Mouse (Mus musculus): ENCODE measurements around the gene Hcar1.

The Hcar1 gene

GRCm38 (mm10) chr5:123862374-123863350 is 17.2 kb downstream of the Hcar1 start:
- DNase-seq = no peak

DNA sequence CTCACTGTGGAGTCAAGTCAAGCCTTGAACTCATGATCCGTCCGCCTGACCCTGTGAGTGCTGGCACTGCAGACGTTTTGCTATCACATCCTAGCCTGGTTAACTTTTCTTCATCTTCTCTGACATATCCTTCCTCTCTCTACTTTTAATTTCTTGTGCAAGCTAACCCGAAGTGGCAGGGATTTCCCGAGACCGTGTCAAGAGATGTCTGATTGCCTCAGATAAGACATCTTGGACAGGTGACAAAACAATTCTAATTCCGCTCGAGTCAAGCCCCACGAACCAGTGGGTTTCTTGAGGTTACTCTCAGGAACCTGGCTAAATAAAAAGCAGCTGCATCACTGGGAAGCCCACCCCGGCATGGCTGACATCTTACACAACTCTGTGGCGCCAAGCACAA is 21.0 kb downstream of the Hcar1 start:
- DNase-seq = no peak

DNA sequence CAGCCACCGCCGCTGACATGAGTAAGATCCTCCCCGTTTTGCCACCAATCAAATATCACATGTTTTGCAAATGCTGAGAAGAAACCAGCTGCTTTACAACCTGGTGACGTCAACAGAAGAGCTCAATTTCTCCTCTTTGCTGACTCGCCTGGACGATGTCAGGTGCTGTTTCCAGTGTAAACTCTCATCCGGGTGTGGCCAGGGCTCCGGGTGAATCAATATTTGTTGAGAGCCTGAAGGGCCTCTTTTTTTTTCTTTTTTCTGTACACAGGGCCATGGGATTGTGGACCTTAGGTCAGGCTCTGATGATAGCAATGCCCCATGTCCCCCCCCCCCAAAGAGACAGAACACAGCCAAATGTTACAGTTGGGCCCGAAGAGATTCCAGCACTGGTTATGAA is 25.3 kb downstream of the Hcar1 start:
- DNase-seq = no peak

DNA sequence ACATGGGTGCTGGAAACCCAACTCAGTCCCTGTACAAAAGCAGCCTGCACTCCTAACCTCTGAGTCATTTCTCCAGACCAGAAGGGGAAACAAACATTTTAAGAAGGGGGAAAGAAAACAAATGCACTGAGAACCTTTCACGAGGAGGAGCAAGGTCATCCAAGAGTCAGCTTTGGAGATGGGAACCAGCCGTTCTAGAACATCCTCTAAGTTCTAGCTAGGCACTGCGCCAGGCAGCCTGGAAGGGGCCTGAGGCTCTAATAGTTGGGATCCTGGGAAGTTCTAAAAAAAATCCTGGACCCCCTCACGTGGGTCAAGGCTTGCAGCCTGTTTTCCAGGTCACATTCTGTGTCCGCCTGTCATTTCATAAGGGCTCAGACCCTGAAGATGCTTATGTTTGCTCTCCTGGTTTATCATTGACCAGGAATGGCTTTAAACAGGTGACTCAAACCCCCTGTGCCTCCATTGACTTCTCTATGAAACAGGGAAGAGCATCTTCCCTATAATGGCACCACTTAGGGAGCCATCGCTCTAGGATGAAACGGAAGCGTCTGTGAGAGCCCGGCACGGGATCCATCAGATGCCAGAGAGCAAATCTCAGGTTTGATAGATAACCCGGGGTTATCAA is 25.8 kb downstream of the Hcar1 start:
- DNase-seq = no peak

DNA sequence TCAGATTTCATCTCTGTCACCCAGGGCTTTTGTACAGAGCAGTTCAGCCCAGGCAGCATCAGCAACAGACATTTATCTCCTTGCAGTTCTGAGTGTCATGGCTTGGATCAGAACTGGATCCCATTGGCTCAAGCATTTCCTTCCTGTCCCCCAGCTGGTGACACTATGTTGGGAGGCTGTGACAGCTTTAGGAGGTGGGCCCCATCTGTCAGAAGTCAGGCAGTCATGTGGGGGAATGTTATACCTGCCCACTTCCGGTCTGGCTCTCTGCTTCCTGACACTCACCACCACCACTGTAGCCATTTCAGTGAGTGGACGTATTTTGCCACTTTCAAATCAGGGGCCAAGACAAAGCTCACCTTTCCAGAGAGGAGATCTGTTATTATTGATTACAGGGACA is 28.4 kb downstream of the Hcar1 start:
- no peak for DNase-seq

- no peak for DNase-seq
Observed at GRCm38 (mm10) chr5:123844316-123844715, 35.5 kb downstream of the Hcar1 start.

GRCm38 (mm10) chr5:123843816-123844215 is 36.0 kb downstream of the Hcar1 start:
- no peak for DNase-seq

DNA sequence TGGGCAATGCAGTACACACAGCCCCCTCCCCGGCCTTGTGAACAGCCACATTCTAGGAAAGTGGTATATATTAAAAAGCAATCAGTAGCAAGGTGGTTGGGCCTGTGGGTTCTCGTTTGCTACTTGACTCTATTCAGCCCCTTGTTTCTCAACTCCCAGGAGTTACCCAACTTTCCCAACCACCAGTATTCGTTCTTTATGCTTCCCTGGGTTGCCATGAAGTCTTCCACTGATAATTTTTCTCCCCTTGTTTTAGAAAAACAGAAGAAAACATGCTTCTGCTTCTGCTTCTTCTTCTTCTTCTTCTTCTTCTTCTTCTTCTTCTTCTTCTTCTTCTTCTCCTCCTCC is 36.9 kb downstream of the Hcar1 start:
- no peak for DNase-seq

DNA sequence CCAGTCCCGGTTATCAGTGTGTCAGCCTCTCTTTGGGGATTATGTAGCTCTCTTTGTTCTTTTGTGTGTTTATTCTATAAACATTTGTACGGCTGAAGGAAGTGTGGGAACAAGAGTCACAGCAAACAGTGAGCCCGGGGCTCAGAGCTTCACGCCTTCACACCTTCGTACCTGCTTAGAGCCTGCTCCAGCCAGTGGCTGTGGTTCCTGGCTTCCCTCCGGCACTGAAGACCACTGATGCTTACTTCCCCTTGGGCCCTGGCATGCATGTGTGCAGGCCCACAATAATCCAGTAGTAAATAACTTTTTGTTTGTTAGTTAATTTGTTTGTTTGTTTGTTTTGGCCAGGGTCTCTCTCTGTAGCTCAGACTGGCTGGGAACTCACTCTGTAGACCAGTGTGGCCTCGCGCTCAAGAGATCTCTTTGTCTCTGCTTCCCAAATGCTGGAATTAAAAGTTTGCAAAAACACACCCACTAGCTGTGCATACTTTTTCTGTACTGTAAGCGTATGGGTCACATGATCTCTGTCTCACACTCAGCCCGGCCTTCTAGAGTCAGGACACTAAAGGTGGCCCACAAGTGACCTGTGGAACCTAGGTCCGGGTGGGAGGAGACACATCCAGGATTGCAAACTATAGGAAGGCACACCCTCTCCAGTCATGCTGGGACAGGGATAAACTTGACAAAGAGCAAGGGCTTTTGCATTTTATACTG is 37.4 kb downstream of the Hcar1 start:
- DNase-seq = no peak

- no peak for DNase-seq
Observed at GRCm38 (mm10) chr5:123837371-123837770, 42.4 kb downstream of the Hcar1 start.

DNA sequence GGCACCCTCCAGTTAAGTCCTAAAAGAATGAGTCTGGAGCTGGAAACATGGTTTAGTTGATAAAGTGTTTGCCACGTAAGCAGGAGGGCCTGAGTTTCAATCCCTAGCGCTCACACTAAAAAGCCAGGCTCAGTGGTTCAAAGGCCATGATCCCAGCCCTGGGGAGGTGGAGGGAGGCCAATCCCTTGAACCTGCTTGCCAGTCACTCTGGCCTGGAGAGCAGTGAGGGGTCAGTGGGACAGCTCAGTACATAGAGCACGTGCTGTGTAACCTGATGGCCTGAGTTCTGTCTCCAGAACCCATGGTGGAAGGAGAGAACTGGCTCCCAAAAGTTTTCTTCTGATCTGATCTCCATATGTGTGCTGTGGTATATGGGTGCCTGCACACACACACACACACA is 45.0 kb downstream of the Hcar1 start:
- DNase-seq = no peak

DNA sequence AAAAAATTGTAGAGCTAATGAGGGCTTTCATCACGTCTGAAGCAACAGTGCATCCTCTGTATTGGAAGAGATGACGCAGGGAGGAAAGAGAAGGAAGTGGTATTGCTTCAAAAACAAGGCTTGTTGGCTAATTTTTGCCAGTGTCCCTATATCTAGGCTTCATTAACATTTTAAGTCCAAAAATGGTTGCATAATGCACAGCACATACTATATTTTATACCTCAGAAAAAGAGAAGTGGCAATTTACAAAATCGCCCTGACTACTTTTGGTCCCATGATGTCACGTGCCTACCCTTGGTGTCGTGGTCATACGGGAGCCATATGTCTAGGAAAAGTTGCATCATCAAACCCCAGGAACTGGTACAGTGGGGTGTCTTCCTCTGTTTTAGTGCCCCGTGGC is 47.5 kb downstream of the Hcar1 start:
- DNase-seq = peak in 1 of 2 experiments; percentile 7

DNA sequence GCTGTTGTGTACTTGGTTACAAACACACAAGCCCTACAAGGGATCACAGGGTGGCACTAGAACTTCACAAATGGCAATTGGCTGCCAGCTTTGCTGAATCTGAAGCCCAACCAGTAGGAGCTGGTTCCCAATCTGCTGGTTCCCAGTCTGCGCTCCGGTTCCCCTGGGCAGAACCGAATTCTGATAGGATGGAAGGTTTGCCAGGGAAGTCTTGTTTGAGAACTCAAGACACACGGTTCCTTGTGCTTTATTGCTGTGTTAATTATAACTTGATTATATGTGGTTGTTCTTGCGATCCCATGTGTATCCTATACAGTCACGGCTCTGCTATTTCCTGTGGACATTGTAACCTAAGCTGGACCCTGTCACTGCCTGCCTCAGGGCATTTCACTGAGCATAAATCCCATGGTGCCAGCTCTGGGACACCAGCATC is 52.1 kb downstream of the Hcar1 start:
- DNase-seq = peak in 1 of 2 experiments; percentile 45

Measured in lung, postnatal 4 days (tissue).